Mouse (Mus musculus) kidney, adult 2 months (tissue): ENCODE results near the gene Pm20d1. TPM values are rescaled to one million over a fixed set of nuclear protein-coding genes. Genes with fewer than 3 reads are reported as not detected.

Experiments
- DNase-seq: peaks from one replicate; pipeline ENCODE4 v3.0.0; 2021
- H3K27ac ChIP-seq: fragments of 200-500 bp; 2 replicates; pipeline ENCODE4 v1.5.1; 2012; ENCODE audit warnings: low read depth, low read length, control low read depth, inconsistent platforms; ENCODE audit not compliant: insufficient read depth
- H3K27me3 ChIP-seq: fragments of 200-500 bp; replicated peaks from 2 replicates; pipeline ENCODE4 v1.6.1; 2012; ENCODE audit warnings: mild to moderate bottlenecking, moderate library complexity, low read length, inconsistent platforms; ENCODE audit not compliant: control insufficient read depth, insufficient read depth
- H3K36me3 ChIP-seq: fragments of 200-500 bp; 2 replicates; pipeline ENCODE4 v1.6.1; 2012; ENCODE audit warnings: mild to moderate bottlenecking, moderate library complexity, low read length, inconsistent platforms; ENCODE audit not compliant: control insufficient read depth, insufficient read depth
- H3K4me1 ChIP-seq: fragments of 200-500 bp; 2 replicates; pipeline ENCODE4 v1.6.1; 2011; ENCODE audit warnings: low read length; ENCODE audit not compliant: control insufficient read depth, insufficient read depth
- H3K4me3 ChIP-seq: fragments of 200-500 bp; 2 replicates; pipeline ENCODE4 v1.5.1; 2011; ENCODE audit warnings: mild to moderate bottlenecking, low read depth, low read length, control low read depth; ENCODE audit not compliant: insufficient read depth
- CTCF ChIP-seq: fragments of 200-500 bp; conservative IDR thresholded peaks from 2 replicates; pipeline ENCODE4 v1.5.1; 2011; ENCODE audit warnings: low read depth, mild to moderate bottlenecking, control low read depth, low read length, moderate library complexity, mixed read lengths; ENCODE audit not compliant: insufficient read depth, insufficient read length
- POLR2A ChIP-seq: fragments of 200-500 bp; IDR thresholded peaks from one replicate; pipeline ENCODE4 v1.6.1; 2011; ENCODE audit warnings: low read depth, low read length, control low read depth
- WGBS: fragments of 180-500 bp; shearing (Covaris S2); methylation state at CpG from one replicate; pipeline ENCODE4 v1.1.7; 2018; 5-methylcytosine and 5-hydroxymethylcytosine counted together
- polyA plus RNA-seq: library from polyadenylated mRNA; depleted of rRNA; stranded (reverse); fragments of >200 nt; gene quantifications from 2 replicates; pipeline ENCODE4 v1.2.3, GENCODE M21; 2012

Gene Pm20d1
- polyA plus RNA-seq, 1 experiment: 26.3 TPM

- no peaks in the 10 kb centered on the region; the same call in 1 of the 2 replicates for H3K4me1 ChIP-seq
- H3K4me3 ChIP-seq: no peak overlapping the region
- H3K27me3 ChIP-seq: no peaks in the 10 kb centered on the region
- DNase-seq: peak; percentile 52
- H3K27ac ChIP-seq: no peak overlapping the region
- TF ChIP-seq POLR2A: no peak
- no peak for TF ChIP-seq CTCF
- no peaks in the 10 kb centered on the region for H3K36me3 ChIP-seq
- 72% methylated on average over 3 of the region's 3 CpGs for whole genome bisulfite sequencing
These were observed 2.0 kb upstream of the Pm20d1 start for GRCm38 (mm10) chr1:131795171-131795570.

GRCm38 (mm10) chr1:131800001-131800400 lies 2.8 kb downstream of the Pm20d1 start:
- TF ChIP-seq CTCF (no peak), POLR2A (no peak)
- WGBS: 62% methylated on average over 1 of the region's 1 CpGs
- H3K27ac ChIP-seq: no peak overlapping the region
- no peaks in the 10 kb centered on the region; the same call in 1 of the 2 replicates for H3K4me1 ChIP-seq
- no peaks in the 10 kb centered on the region for H3K36me3 ChIP-seq
- DNase-seq: no peak
- no peaks in the 10 kb centered on the region for H3K27me3 ChIP-seq
- no peak overlapping the region for H3K4me3 ChIP-seq

GRCm38 (mm10) chr1:131801071-131801470 lies 3.9 kb downstream of the Pm20d1 start:
- H3K36me3 ChIP-seq: no peaks in the 10 kb centered on the region
- H3K4me3 ChIP-seq: no peak overlapping the region
- no peak overlapping the region for H3K27ac ChIP-seq
- TF ChIP-seq POLR2A: no peak
- TF ChIP-seq CTCF: no peak
- H3K4me1 ChIP-seq: no peaks in the 10 kb centered on the region; the same call in 1 of the 2 replicates
- 94% methylated on average over 8 of the region's 8 CpGs for WGBS
- DNase-seq: no peak
- no peaks in the 10 kb centered on the region for H3K27me3 ChIP-seq

- no peak for DNase-seq
- Histone ChIP-seq H3K4me3 (no peak overlapping the region), H3K36me3 (no peaks in the 10 kb centered on the region), H3K4me1 (no peaks in the 10 kb centered on the region), H3K27me3 (no peaks in the 10 kb centered on the region), H3K27ac (no peak overlapping the region)
- WGBS: 81% methylated on average over 5 of the region's 5 CpGs
- TF ChIP-seq CTCF: no peak
- TF ChIP-seq POLR2A: no peak
These were observed 5.5 kb downstream of the Pm20d1 start for GRCm38 (mm10) chr1:131802652-131803051.

GRCm38 (mm10) chr1:131804166-131804565 lies 7.0 kb downstream of the Pm20d1 start:
- Histone ChIP-seq H3K4me3 (no peak overlapping the region), H3K27me3 (no peaks in the 10 kb centered on the region), H3K27ac (no peak overlapping the region), H3K36me3 (no peaks in the 10 kb centered on the region), H3K4me1 (no peaks in the 10 kb centered on the region)
- WGBS: 92% methylated on average over 3 of the region's 3 CpGs
- TF ChIP-seq POLR2A: no peak
- TF ChIP-seq CTCF: no peak
- no peak for DNase-seq

GRCm38 (mm10) chr1:131808986-131809385 lies 11.8 kb downstream of the Pm20d1 start:
- H3K4me3 ChIP-seq: no peak overlapping the region
- TF ChIP-seq POLR2A: no peak
- no peak for TF ChIP-seq CTCF
- 81% methylated on average over 1 of the region's 1 CpGs for WGBS
- no peak for DNase-seq
- H3K36me3 ChIP-seq: no peaks in the 10 kb centered on the region
- no peaks in the 10 kb centered on the region for H3K27me3 ChIP-seq
- H3K27ac ChIP-seq: no peak overlapping the region
- no peaks in the 10 kb centered on the region for H3K4me1 ChIP-seq

- Histone ChIP-seq H3K4me3 (no peak overlapping the region), H3K27ac (no peak overlapping the region), H3K36me3 (no peaks in the 10 kb centered on the region), H3K27me3 (no peaks in the 10 kb centered on the region), H3K4me1 (no peaks in the 10 kb centered on the region)
- 86% methylated on average over 2 of the region's 2 CpGs for whole genome bisulfite sequencing
- TF ChIP-seq POLR2A (no peak), CTCF (no peak)
- DNase-seq: no peak
These were observed 12.5 kb downstream of the Pm20d1 start for GRCm38 (mm10) chr1:131809651-131810050.

GRCm38 (mm10) chr1:131811393-131811792 lies 14.2 kb downstream of the Pm20d1 start:
- H3K36me3 ChIP-seq: no peaks in the 10 kb centered on the region
- H3K27me3 ChIP-seq: no peaks in the 10 kb centered on the region
- TF ChIP-seq CTCF (no peak), POLR2A (no peak)
- DNase-seq: no peak
- WGBS: 81% methylated on average over 1 of the region's 1 CpGs
- no peaks in the 10 kb centered on the region for H3K4me1 ChIP-seq
- no peak overlapping the region for H3K4me3 ChIP-seq
- H3K27ac ChIP-seq: no peak overlapping the region
